Mouse (Mus musculus): Measurements from ENCODE around the gene Clic4.

Clic4 gene

GRCm38 (mm10) chr4:135256536-135257450, 15.8 kb downstream of the Clic4 start:
- DNase-seq (ENCODE audit: low spot score), result no peak

DNA sequence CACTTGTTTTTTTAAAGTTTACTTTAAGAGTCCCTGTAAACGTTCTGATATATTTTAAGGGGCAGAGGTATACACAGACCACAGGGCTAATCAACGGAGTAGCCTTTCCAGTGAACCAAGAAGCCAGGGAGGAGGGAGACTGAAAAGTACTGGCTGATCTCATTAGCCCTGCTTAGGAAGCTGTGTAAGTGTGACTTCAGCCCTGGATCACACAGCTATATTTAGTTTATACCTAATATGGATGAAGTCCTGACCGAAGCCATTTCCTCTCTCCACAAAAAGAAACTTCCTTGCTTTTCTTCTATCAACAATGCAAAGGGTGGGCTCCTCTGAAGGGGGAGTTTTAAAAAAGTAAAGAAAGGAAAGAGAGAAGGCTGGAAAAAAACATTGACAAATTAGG, 17.8 kb downstream of the Clic4 start:
- DNase-seq (ENCODE audit: low spot score), result no peak

- peak; percentile 62 for DNase-seq (ENCODE audit: low spot score)
Measured at GRCm38 (mm10) chr4:135254321-135254720, 18.3 kb downstream of the Clic4 start.

- DNase-seq (ENCODE audit: low spot score), result no peak
Measured at GRCm38 (mm10) chr4:135253239-135254039, 19.2 kb downstream of the Clic4 start.

DNA sequence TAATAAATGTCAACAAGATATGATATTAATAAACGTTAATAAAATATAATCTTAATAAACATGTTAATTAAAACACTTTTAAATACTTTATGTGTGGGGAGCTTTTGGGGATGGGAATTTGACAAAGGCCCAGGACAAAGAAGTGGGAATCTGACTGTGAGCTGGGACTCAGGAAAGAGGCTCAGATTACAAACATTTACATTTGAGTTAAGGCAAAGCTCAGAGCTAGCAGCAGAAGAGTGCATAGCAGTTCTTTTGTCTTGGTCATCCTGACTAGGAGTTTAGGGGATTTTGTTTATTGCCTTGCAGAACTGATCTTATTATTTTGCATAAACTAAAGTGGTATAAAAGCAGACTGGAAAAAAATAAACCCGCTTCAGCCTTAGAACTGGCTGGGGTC, 20.8 kb downstream of the Clic4 start:
- DNase-seq (ENCODE audit: low spot score), result no peak

GRCm38 (mm10) chr4:135248250-135249018, 24.2 kb downstream of the Clic4 start:
- DNase-seq (ENCODE audit: low spot score), result no peak

GRCm38 (mm10) chr4:135246866-135247756, 25.5 kb downstream of the Clic4 start:
- DNase-seq (ENCODE audit: low spot score), result no peak

DNA sequence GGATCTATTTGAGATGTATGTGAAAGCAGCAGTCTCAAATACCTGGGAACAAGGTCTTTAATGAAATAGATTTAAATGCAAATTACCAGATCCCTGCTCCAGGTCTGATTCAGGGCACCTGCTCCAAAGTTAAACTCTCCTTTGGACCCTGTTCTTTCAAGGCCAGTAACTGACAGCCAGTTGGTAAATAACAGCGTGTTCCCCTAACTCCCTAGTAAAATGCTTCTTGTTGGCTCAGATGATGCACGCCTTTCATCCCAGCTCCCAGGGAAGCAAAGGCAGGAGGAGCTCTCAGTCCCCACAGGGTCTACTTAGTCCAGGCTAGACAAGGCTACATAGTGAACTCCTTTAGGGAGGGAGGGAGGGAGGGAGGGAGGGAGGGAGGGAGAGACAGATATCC, 26.2 kb downstream of the Clic4 start:
- DNase-seq (ENCODE audit: low spot score), result no peak

DNA sequence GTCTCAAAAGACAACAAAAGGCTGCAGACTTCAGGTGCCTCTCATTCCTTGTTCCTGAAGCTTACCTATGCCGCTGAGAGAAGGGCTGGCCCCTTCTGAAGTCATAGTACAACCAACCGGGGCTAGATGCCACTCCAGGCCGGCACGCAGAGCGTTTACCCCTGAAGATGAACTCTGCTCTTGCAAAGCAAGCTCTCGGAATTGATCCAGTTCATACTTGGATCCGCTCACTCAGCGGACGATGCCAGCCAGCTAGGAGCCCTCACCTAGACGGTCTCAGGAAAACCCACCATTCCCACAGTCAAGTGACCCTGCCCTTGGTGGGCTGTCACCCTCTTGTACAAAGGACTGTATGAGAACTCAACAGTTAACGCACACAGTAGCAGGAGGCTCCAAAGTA, 26.8 kb downstream of the Clic4 start:
- no peak for DNase-seq (ENCODE audit: low spot score)

DNA sequence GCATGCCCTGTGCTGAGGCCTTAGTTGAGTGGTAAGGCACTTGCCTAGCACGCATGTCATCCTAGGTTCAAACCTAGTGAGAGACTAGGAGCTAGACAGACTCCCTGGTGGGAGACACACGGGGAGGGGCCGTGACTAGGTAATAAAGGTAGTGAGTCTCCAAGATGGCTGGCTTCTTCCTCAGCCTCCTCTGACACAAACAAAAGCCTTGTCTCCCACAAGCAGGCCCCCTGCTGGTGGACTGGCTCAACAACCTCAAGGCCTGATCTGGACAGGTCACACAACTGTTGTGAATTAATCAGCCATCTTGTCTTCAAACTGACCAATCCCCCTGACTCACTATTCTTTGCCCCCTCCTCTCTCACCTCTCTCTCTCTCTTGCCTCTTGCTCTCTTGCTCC, 28.3 kb downstream of the Clic4 start:
- no peak for DNase-seq (ENCODE audit: low spot score)

- no peak for DNase-seq (ENCODE audit: low spot score)
Measured at GRCm38 (mm10) chr4:135242913-135243541, 29.6 kb downstream of the Clic4 start.

DNA sequence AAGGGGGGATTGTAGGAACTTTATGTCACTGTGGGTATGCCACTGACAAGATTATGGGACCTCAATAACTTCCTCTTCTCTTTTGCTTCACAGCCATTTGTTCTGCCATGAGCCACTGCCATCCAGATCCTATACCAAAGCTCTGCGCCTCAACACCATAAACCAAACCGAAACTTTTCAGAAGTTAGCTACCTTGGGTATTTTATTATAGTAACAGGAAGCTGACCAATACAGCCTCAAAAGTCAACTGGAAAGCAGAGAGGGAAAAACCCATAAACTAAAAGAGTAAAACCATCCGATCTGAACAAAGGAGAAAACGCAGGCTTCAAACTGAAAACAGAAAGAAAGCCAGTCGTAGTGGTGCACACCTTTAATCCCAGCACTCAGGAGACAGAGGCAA, 30.2 kb downstream of the Clic4 start:
- DNase-seq (ENCODE audit: low spot score), result no peak

GRCm38 (mm10) chr4:135241669-135242068, 30.9 kb downstream of the Clic4 start:
- DNase-seq (ENCODE audit: low spot score), result no peak

GRCm38 (mm10) chr4:135241106-135241505, 31.5 kb downstream of the Clic4 start:
- no peak for DNase-seq (ENCODE audit: low spot score)

DNA sequence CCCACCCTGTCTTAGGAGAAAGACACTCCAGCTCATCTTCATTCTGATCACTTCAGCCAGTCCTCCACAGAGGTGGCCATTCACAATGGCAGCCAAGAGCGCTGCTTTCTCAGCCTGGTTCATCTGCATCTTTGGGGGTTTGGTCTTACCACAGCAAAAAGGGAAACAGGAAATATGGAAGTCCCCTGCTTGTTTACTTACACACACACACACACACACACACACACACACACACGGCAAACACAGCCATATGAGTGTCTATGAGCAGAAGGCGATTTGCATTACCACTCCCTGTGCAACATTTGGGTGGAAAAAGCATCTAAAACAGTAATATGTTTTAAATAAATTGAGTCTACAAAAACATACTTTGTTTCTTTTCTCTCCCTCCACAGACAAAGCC, 32.3 kb downstream of the Clic4 start:
- DNase-seq (ENCODE audit: low spot score), result no peak

GRCm38 (mm10) chr4:135238706-135239510, 33.7 kb downstream of the Clic4 start:
- DNase-seq (ENCODE audit: low spot score), result no peak

GRCm38 (mm10) chr4:135236658-135237057, 36.0 kb downstream of the Clic4 start:
- no peak for DNase-seq (ENCODE audit: low spot score)

DNA sequence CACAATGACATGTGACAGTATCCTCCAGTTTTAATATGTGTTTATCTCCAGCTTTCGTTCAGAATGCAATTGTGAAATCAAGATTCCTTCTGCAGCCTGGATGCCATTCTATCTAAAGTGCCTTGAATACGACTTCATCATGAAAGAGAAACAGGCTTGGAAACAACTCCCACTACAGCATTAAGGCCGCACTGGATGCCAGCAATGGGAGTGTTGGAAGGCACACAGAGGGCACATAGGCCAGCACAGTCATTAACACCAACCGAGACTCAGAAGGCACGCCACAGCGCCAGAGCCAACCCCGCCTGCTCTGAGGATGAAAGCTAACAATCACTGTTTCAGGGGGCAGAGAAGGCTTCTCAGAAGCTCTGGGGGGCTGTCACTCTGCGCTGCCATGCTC, 37.1 kb downstream of the Clic4 start:
- no peak for DNase-seq (ENCODE audit: low spot score)

GRCm38 (mm10) chr4:135232563-135232962, 40.1 kb downstream of the Clic4 start:
- no peak for DNase-seq (ENCODE audit: low spot score)

DNA sequence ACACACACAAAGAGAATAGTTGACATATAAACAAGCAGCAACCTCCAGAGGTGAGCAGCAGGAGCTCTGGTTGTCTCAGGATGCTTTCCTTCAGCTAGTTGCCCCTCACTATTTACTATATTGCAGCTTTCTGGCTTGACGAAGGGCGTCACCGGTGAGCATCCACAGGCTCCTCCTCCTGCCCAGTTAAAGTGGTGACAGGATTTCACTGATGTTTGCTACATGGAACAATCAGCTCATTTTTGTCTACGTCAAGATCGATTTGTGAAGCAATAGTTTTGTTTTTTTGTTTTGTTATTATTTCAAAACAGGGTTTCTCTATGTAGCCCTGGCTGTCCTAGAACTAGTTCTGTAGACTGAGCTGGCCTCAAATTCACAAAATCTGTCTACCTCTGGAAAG, 41.1 kb downstream of the Clic4 start:
- no peak for DNase-seq (ENCODE audit: low spot score)
